Mouse (Mus musculus): ENCODE data around the gene Olfr893.
"Not testable (repeated sequence)": the region's sequence is repeated elsewhere in the genome, so short reads cannot be mapped to it uniquely, and the experiment has no call there.

The Olfr893 gene

GRCm38 (mm10) chr9:38208065-38208464 lies at the start of gene Olfr893:
Olfr893 (plus strand) TSS chr9:38208365.
- DNase-seq: no peak

- not testable (repeated sequence) for DNase-seq
Measured at GRCm38 (mm10) chr9:38168341-38168740, 39.8 kb upstream of the Olfr893 start.

DNA sequence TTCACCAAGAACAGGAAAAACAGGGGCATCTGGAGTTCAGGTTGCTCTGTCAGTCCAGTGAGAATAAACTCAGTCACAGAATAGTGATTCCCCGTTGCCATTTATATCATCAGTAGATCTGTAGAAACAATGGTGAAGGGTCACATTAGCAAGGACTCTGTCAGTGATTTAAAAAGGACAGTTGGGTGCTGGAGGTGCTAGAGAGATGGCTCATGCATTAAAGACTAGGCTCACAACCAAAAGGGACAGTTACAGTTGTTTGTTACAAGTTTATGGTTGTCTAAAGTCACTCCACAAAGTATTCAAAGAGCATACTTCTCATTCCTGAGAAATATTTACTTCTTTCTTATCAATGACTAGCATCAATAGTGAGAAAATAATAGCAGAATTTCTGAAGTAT lies 27.4 kb upstream of the Olfr893 start, which contains the start of gene Olfr891:
TSS of gene Olfr891 (minus strand) at position 101 of the 400 bp plus-strand sequence.
- DNase-seq: no peak

DNA sequence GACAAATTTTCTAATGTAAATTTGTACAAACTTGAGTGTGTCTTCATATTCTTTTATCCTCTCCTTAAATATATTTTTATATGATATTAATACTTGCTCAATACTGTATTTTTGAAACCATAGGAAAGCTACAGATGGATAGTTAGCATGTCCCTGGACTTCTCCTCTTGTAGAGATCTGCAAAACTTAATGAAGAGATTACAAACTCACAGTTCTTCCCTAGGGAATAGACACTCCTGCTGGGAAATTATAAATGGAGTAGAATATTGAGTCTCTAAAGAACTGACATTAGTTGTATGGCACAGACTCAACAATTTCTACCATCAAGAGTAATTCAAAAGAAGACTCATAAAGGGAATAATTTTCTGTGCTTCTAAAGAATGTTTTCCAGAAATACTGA lies 9.6 kb downstream of the Olfr893 start, which contains the start of gene Olfr894:
TSS of gene Olfr894 (plus strand) at position 301 of the 400 bp plus-strand sequence.
- DNase-seq: no peak

GRCm38 (mm10) chr9:38252474-38252873 lies 44.3 kb downstream of the Olfr893 start, which contains the start of gene Olfr143:
Olfr143 (plus strand) TSS chr9:38252774.
- DNase-seq: no peak
